Mouse (Mus musculus): Measurements from ENCODE around the gene Cd83. TPM values are rescaled to one million over a fixed set of nuclear protein-coding genes. Genes with fewer than 3 reads are reported as not detected.

Gene Cd83
- polyA plus RNA-seq, 1 experiment from 2014 or later: 14.9 TPM

- Histone ChIP-seq H3K4me3 (ENCODE audit: low read depth, low read length) (no peak overlapping the region), H3K9ac (replicated peaks; ENCODE audit: low read depth, low read length) (no peak overlapping the region), H3K9me3 (ENCODE audit: control insufficient read depth, low read depth, low read length) (no peaks in the 10 kb centered on the region)
Observed at GRCm38 (mm10) chr13:43810621-43811020, 26.0 kb downstream of the Cd83 start.

GRCm38 (mm10) chr13:43811835-43812234, 27.3 kb downstream of the Cd83 start:
- Histone ChIP-seq H3K36me3 (ENCODE audit: control insufficient read depth, insufficient read depth, low read length) (no peaks in the 10 kb centered on the region), H3K4me2 (replicated peaks; ENCODE audit: low read depth, low read length) (no peak overlapping the region), H3K4me1 (ENCODE audit: control insufficient read depth, insufficient read depth, low read length) (no peaks in the 10 kb centered on the region), H3K27ac (ENCODE audit: low read length) (no peak overlapping the region), H3K27me3 (ENCODE audit: control insufficient read depth, insufficient read depth, low read length) (no peaks in the 10 kb centered on the region), H3K9ac (replicated peaks; ENCODE audit: low read depth, low read length) (no peak overlapping the region), H3K9me3 (ENCODE audit: control insufficient read depth, low read depth, low read length) (no peaks in the 10 kb centered on the region), H3K4me3 (ENCODE audit: low read depth, low read length) (no peak overlapping the region)
- ATAC-seq (ENCODE audit: insufficient number of reproducible peaks, insufficient read depth, low FRiP score, low read depth): no peak
- WGBS: 87% methylated on average over 3 of the region's 3 CpGs

More at GRCm38 (mm10) chr13:43810621-43811020, 26.0 kb downstream of the Cd83 start:
- 81% methylated on average over 6 of the region's 6 CpGs for WGBS
- H3K27me3 ChIP-seq (ENCODE audit: control insufficient read depth, insufficient read depth, low read length): no peaks in the 10 kb centered on the region
- no peak overlapping the region for H3K27ac ChIP-seq (ENCODE audit: low read length)
- H3K4me1 ChIP-seq (ENCODE audit: control insufficient read depth, insufficient read depth, low read length): no peaks in the 10 kb centered on the region
- no peaks in the 10 kb centered on the region for H3K36me3 ChIP-seq (ENCODE audit: control insufficient read depth, insufficient read depth, low read length)
- H3K4me2 ChIP-seq (replicated peaks; ENCODE audit: low read depth, low read length): no peak overlapping the region
- no peak for ATAC-seq (ENCODE audit: insufficient number of reproducible peaks, insufficient read depth, low FRiP score, low read depth)

GRCm38 (mm10) chr13:43813431-43813830, 28.9 kb downstream of the Cd83 start:
- 88% methylated on average over 8 of the region's 8 CpGs for WGBS
- no peak overlapping the region for H3K4me3 ChIP-seq (ENCODE audit: low read depth, low read length)
- no peaks in the 10 kb centered on the region for H3K4me1 ChIP-seq (ENCODE audit: control insufficient read depth, insufficient read depth, low read length)
- H3K4me2 ChIP-seq (replicated peaks; ENCODE audit: low read depth, low read length): no peak overlapping the region
- no peaks in the 10 kb centered on the region for H3K9me3 ChIP-seq (ENCODE audit: control insufficient read depth, low read depth, low read length)
- ATAC-seq (ENCODE audit: insufficient number of reproducible peaks, insufficient read depth, low FRiP score, low read depth): no peak
- no peaks in the 10 kb centered on the region for H3K36me3 ChIP-seq (ENCODE audit: control insufficient read depth, insufficient read depth, low read length)
- no peak overlapping the region for H3K27ac ChIP-seq (ENCODE audit: low read length)
- H3K27me3 ChIP-seq (ENCODE audit: control insufficient read depth, insufficient read depth, low read length): no peaks in the 10 kb centered on the region
- H3K9ac ChIP-seq (replicated peaks; ENCODE audit: low read depth, low read length): no peak overlapping the region

GRCm38 (mm10) chr13:43817461-43817860, 32.9 kb downstream of the Cd83 start:
- Histone ChIP-seq H3K9ac (replicated peaks; ENCODE audit: low read depth, low read length) (no peak overlapping the region), H3K36me3 (ENCODE audit: control insufficient read depth, insufficient read depth, low read length) (no peaks in the 10 kb centered on the region), H3K4me2 (replicated peaks; ENCODE audit: low read depth, low read length) (no peak overlapping the region), H3K27ac (ENCODE audit: low read length) (no peak overlapping the region), H3K27me3 (ENCODE audit: control insufficient read depth, insufficient read depth, low read length) (no peaks in the 10 kb centered on the region), H3K4me1 (ENCODE audit: control insufficient read depth, insufficient read depth, low read length) (no peaks in the 10 kb centered on the region), H3K9me3 (ENCODE audit: control insufficient read depth, low read depth, low read length) (no peaks in the 10 kb centered on the region), H3K4me3 (ENCODE audit: low read depth, low read length) (no peak overlapping the region)
- ATAC-seq (ENCODE audit: insufficient number of reproducible peaks, insufficient read depth, low FRiP score, low read depth): no peak
- WGBS: 83% methylated on average over 3 of the region's 3 CpGs

- no peak for ATAC-seq (ENCODE audit: insufficient number of reproducible peaks, insufficient read depth, low FRiP score, low read depth)
- Histone ChIP-seq H3K36me3 (ENCODE audit: control insufficient read depth, insufficient read depth, low read length) (no peaks in the 10 kb centered on the region), H3K27ac (ENCODE audit: low read length) (no peak overlapping the region), H3K4me3 (ENCODE audit: low read depth, low read length) (no peak overlapping the region), H3K9ac (replicated peaks; ENCODE audit: low read depth, low read length) (no peak overlapping the region), H3K4me2 (replicated peaks; ENCODE audit: low read depth, low read length) (no peak overlapping the region), H3K9me3 (ENCODE audit: control insufficient read depth, low read depth, low read length) (no peaks in the 10 kb centered on the region), H3K4me1 (ENCODE audit: control insufficient read depth, insufficient read depth, low read length) (no peaks in the 10 kb centered on the region), H3K27me3 (ENCODE audit: control insufficient read depth, insufficient read depth, low read length) (no peaks in the 10 kb centered on the region)
- 68% methylated on average over 7 of the region's 7 CpGs for WGBS
Observed at GRCm38 (mm10) chr13:43818307-43819019, 33.9 kb downstream of the Cd83 start.

GRCm38 (mm10) chr13:43819020-43819310, 34.4 kb downstream of the Cd83 start:
- no peak overlapping the region for H3K27ac ChIP-seq (ENCODE audit: low read length)
- no peaks in the 10 kb centered on the region for H3K36me3 ChIP-seq (ENCODE audit: control insufficient read depth, insufficient read depth, low read length)
- no peak overlapping the region for H3K4me2 ChIP-seq (replicated peaks; ENCODE audit: low read depth, low read length)
- WGBS: 79% methylated on average over 6 of the region's 6 CpGs
- H3K27me3 ChIP-seq (ENCODE audit: control insufficient read depth, insufficient read depth, low read length): no peaks in the 10 kb centered on the region
- H3K9me3 ChIP-seq (ENCODE audit: control insufficient read depth, low read depth, low read length): no peaks in the 10 kb centered on the region
- no peak overlapping the region for H3K4me3 ChIP-seq (ENCODE audit: low read depth, low read length)
- no peak for ATAC-seq (ENCODE audit: insufficient number of reproducible peaks, insufficient read depth, low FRiP score, low read depth)
- no peak overlapping the region for H3K9ac ChIP-seq (replicated peaks; ENCODE audit: low read depth, low read length)
- no peaks in the 10 kb centered on the region for H3K4me1 ChIP-seq (ENCODE audit: control insufficient read depth, insufficient read depth, low read length)

GRCm38 (mm10) chr13:43820071-43820470, 35.5 kb downstream of the Cd83 start:
- 76% methylated on average over 8 of the region's 8 CpGs for WGBS
- no peaks in the 10 kb centered on the region for H3K4me1 ChIP-seq (ENCODE audit: control insufficient read depth, insufficient read depth, low read length)
- ATAC-seq (ENCODE audit: insufficient number of reproducible peaks, insufficient read depth, low FRiP score, low read depth): no peak

GRCm38 (mm10) chr13:43822306-43822705, 37.7 kb downstream of the Cd83 start:
- Histone ChIP-seq H3K27ac (ENCODE audit: low read length) (no peak overlapping the region), H3K4me1 (ENCODE audit: control insufficient read depth, insufficient read depth, low read length) (no peaks in the 10 kb centered on the region), H3K9me3 (ENCODE audit: control insufficient read depth, low read depth, low read length) (no peaks in the 10 kb centered on the region), H3K4me2 (replicated peaks; ENCODE audit: low read depth, low read length) (no peak overlapping the region), H3K9ac (replicated peaks; ENCODE audit: low read depth, low read length) (no peak overlapping the region), H3K27me3 (ENCODE audit: control insufficient read depth, insufficient read depth, low read length) (no peaks in the 10 kb centered on the region), H3K36me3 (ENCODE audit: control insufficient read depth, insufficient read depth, low read length) (no peaks in the 10 kb centered on the region), H3K4me3 (ENCODE audit: low read depth, low read length) (no peak overlapping the region)
- 81% methylated on average over 4 of the region's 4 CpGs for WGBS
- no peak for ATAC-seq (ENCODE audit: insufficient number of reproducible peaks, insufficient read depth, low FRiP score, low read depth)

More at GRCm38 (mm10) chr13:43820071-43820470, 35.5 kb downstream of the Cd83 start:
- Histone ChIP-seq H3K4me2 (replicated peaks; ENCODE audit: low read depth, low read length) (no peak overlapping the region), H3K27ac (ENCODE audit: low read length) (no peak overlapping the region), H3K27me3 (ENCODE audit: control insufficient read depth, insufficient read depth, low read length) (no peaks in the 10 kb centered on the region), H3K36me3 (ENCODE audit: control insufficient read depth, insufficient read depth, low read length) (no peaks in the 10 kb centered on the region), H3K9me3 (ENCODE audit: control insufficient read depth, low read depth, low read length) (no peaks in the 10 kb centered on the region), H3K9ac (replicated peaks; ENCODE audit: low read depth, low read length) (no peak overlapping the region), H3K4me3 (ENCODE audit: low read depth, low read length) (no peak overlapping the region)

GRCm38 (mm10) chr13:43828648-43829047, 44.1 kb downstream of the Cd83 start:
- Histone ChIP-seq H3K4me1 (ENCODE audit: control insufficient read depth, insufficient read depth, low read length) (no peaks in the 10 kb centered on the region), H3K9ac (replicated peaks; ENCODE audit: low read depth, low read length) (no peak overlapping the region), H3K9me3 (ENCODE audit: control insufficient read depth, low read depth, low read length) (no peaks in the 10 kb centered on the region), H3K27ac (ENCODE audit: low read length) (no peak overlapping the region), H3K36me3 (ENCODE audit: control insufficient read depth, insufficient read depth, low read length) (no peaks in the 10 kb centered on the region), H3K4me3 (ENCODE audit: low read depth, low read length) (no peak overlapping the region), H3K27me3 (ENCODE audit: control insufficient read depth, insufficient read depth, low read length) (no peaks in the 10 kb centered on the region), H3K4me2 (replicated peaks; ENCODE audit: low read depth, low read length) (no peak overlapping the region)
- ATAC-seq (ENCODE audit: insufficient number of reproducible peaks, insufficient read depth, low FRiP score, low read depth): no peak
- WGBS: 57% methylated on average over 5 of the region's 5 CpGs
